Mouse (Mus musculus): ENCODE results near the gene Vhl. TPM values are rescaled to one million over a fixed set of nuclear protein-coding genes. Genes with fewer than 3 reads are reported as not detected.

The Vhl gene
- polyA plus RNA-seq, 1 experiment from 2014 or later = 24.8 TPM

DNA sequence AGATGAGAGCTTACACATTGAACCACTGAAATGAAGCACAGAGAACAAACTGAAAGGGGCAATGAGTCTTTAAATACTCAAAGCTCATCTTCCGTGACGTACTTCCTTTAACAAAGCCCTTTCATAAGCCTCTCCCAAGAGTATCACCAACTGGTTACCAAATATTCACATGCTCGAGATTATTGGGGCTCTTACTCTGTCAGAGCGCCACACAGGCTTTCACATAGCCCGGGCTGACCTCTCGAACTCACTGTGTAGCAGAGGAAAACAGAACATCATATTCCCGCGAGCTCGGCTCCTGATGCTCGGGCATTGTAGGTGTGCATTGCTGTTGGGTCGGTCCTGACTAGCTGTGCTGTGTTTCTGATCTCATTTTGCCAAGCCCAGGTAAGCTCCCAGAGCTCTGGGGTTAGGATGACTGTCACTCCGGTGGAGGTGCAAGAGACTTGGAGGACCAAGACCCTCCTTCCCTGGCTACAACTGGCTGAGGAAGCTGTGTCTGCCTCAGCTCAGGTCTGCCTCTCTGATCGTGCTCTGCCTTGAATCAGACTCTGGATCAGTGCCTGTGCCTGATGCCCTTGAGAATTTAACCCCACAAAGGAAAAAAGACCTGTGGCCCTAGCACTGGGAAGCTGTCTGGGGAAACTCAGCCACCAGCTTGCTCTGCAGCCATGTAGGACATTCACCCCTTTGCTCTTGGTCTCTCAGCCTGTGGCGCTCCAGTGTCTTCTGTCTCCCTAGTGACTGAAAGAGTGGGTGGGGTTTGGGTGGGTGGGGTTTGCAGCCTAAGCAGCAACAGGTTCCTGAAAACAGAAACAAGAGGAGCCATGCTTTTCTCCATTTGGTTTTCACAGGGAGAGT lies 37.0 kb downstream of the Vhl start:
- peaks cover 3% of the 10 kb centered on the region; the same call in 1 of the 2 replicates for H3K9me3 ChIP-seq (ENCODE audit: control insufficient read depth, low read length)
- ATAC-seq (replicated peaks; ENCODE audit: low FRiP score) (0 out of 2 replicates have a peak, but pooled peaks have one; percentile 48), DNase-seq (ENCODE audit: low spot score) (no peak)
- H3K27ac ChIP-seq (ENCODE audit: low read depth, low read length) = 0 out of 2 replicates have a peak overlapping the region, but pooled peaks have one; percentile 32
- no peak overlapping the region for H3K4me2 ChIP-seq
- 64% methylated on average over 14 of the region's 14 CpGs for WGBS
- no peaks in the 10 kb centered on the region for H3K27me3 ChIP-seq (replicated peaks; ENCODE audit: control insufficient read depth, insufficient read depth, low read length)
- H3K9ac ChIP-seq (ENCODE audit: low read depth, low read length) = no peak overlapping the region
- H3K4me3 ChIP-seq (ENCODE audit: low read depth, low read length) = no peak overlapping the region
- no peaks in the 10 kb centered on the region for H3K36me3 ChIP-seq (ENCODE audit: control insufficient read depth, insufficient read depth, low read length)
- peaks cover 12% of the 10 kb centered on the region for H3K4me1 ChIP-seq (replicated peaks; ENCODE audit: control insufficient read depth, insufficient read depth, low read length)

GRCm38 (mm10) chr6:113661353-113662241 lies 37.8 kb downstream of the Vhl start:
- Histone ChIP-seq H3K9ac (ENCODE audit: low read depth, low read length) (no peak overlapping the region), H3K27ac (ENCODE audit: low read depth, low read length) (no peak overlapping the region), H3K27me3 (replicated peaks; ENCODE audit: control insufficient read depth, insufficient read depth, low read length) (no peaks in the 10 kb centered on the region), H3K9me3 (ENCODE audit: control insufficient read depth, low read length) (peaks cover 3% of the 10 kb centered on the region; the same call in 1 of the 2 replicates), H3K36me3 (ENCODE audit: control insufficient read depth, insufficient read depth, low read length) (no peaks in the 10 kb centered on the region), H3K4me1 (replicated peaks; ENCODE audit: control insufficient read depth, insufficient read depth, low read length) (peaks cover 12% of the 10 kb centered on the region), H3K4me3 (ENCODE audit: low read depth, low read length) (no peak overlapping the region), H3K4me2 (no peak overlapping the region)
- ATAC-seq (replicated peaks; ENCODE audit: low FRiP score) = no peak
- 55% methylated on average over 12 of the region's 12 CpGs for WGBS
- no peak for DNase-seq (ENCODE audit: low spot score)

DNA sequence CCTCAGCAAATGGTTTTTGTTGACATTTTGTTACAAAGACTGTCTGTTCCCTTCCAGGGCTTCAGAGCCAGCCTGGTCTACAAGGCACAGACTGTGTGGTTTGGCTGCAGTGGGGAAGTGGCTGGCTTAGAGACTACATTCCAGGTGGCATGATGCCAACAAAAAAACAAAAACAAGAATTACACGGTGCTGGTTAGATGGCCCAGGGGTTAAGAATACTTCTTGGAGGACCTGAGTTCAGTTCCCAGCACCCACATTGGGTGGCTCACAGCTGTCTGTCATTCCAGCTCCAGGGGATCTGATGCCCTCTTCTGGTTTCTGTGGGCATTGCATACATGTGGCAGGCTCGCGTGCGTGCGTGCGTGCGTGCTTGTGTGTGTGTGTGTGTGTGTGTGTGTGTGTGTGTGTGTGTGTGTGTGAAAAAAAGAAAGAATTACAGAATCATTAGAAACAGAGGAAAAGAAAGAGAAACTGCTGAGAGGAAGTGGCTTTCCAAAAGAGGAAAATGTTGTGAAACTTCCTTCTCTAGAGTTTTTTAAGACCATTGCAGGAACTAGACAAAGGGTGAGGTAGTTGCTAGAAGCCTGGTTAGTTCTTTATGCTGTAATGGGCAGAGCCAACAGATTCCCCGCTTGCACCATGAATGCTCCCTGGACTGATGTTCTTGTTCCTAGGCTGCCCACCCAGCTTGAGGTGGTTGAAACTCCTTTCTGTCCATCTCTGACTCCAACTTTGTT lies 39.4 kb downstream of the Vhl start:
- H3K36me3 ChIP-seq (ENCODE audit: control insufficient read depth, insufficient read depth, low read length) = no peaks in the 10 kb centered on the region
- DNase-seq (ENCODE audit: low spot score) = no peak
- H3K9ac ChIP-seq (ENCODE audit: low read depth, low read length) = no peak overlapping the region
- 92% methylated on average over 8 of the region's 8 CpGs for WGBS
- no peak overlapping the region for H3K27ac ChIP-seq (ENCODE audit: low read depth, low read length)
- no peaks in the 10 kb centered on the region for H3K27me3 ChIP-seq (replicated peaks; ENCODE audit: control insufficient read depth, insufficient read depth, low read length)
- no peak overlapping the region for H3K4me2 ChIP-seq
- ATAC-seq (replicated peaks; ENCODE audit: low FRiP score) = no peak
- H3K4me1 ChIP-seq (replicated peaks; ENCODE audit: control insufficient read depth, insufficient read depth, low read length) = peaks cover 12% of the 10 kb centered on the region
- no peak overlapping the region for H3K4me3 ChIP-seq (ENCODE audit: low read depth, low read length)
- peaks cover 3% of the 10 kb centered on the region; the same call in 1 of the 2 replicates for H3K9me3 ChIP-seq (ENCODE audit: control insufficient read depth, low read length)

DNA sequence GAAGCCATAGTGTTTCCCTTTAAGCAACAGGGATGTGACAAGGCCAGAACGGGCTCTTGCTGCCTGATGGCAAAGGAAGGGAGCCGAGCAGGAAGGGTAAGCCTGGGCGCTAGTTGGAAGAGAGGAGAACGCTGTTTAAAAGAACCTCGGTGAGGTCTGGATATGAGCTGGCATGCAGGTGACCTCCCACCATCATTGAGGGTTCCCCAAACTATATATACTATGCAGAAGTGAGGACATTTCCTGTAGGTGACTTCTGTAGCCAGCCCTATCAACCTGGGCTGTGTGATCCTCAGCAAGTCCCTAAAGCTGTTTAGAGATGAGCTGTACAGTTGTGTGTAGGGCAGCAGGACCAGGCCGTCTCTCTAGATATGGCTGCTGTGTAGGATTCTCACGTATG lies 40.5 kb downstream of the Vhl start:
- no peak for DNase-seq (ENCODE audit: low spot score)
- H3K27me3 ChIP-seq (replicated peaks; ENCODE audit: control insufficient read depth, insufficient read depth, low read length) = no peaks in the 10 kb centered on the region
- peaks cover 20% of the 10 kb centered on the region for H3K4me1 ChIP-seq (replicated peaks; ENCODE audit: control insufficient read depth, insufficient read depth, low read length)
- no peak overlapping the region for H3K27ac ChIP-seq (ENCODE audit: low read depth, low read length)
- no peaks in the 10 kb centered on the region for H3K36me3 ChIP-seq (ENCODE audit: control insufficient read depth, insufficient read depth, low read length)
- no peak overlapping the region for H3K4me2 ChIP-seq
- peaks cover 3% of the 10 kb centered on the region; the same call in 1 of the 2 replicates for H3K9me3 ChIP-seq (ENCODE audit: control insufficient read depth, low read length)
- no peak overlapping the region for H3K9ac ChIP-seq (ENCODE audit: low read depth, low read length)
- 76% methylated on average over 7 of the region's 7 CpGs for WGBS
- no peak overlapping the region for H3K4me3 ChIP-seq (ENCODE audit: low read depth, low read length)
- ATAC-seq (replicated peaks; ENCODE audit: low FRiP score) = no peak

DNA sequence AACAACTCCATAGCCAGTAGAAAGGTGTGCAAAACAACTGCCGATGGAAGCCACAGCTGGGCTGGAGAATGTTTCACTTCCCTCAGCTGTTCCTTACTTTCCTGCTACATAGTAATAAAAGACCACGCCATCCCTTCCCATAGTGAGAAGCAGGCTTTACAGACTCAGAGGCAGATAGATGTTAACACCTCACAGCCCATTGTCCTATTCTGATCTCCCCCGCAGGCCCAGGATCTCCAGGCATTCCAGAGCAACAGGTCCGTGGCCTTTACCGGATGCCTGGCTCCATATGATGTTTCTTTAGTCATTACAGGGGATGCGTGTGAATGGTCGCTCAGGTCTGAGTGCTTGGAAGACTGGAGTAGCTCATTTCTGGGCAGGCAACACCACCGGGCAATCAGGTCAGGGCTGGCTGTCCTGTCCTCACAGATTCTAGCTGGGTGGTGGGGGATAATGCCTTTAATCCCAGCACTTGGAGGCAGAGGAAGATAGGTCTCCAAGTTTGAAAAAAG lies 43.9 kb downstream of the Vhl start:
- no peak overlapping the region for H3K9ac ChIP-seq (ENCODE audit: low read depth, low read length)
- H3K27ac ChIP-seq (ENCODE audit: low read depth, low read length) = no peak overlapping the region
- no peak overlapping the region for H3K4me3 ChIP-seq (ENCODE audit: low read depth, low read length)
- WGBS = 67% methylated on average over 8 of the region's 8 CpGs
- DNase-seq (ENCODE audit: low spot score) (no peak), ATAC-seq (replicated peaks; ENCODE audit: low FRiP score) (no peak)
- no peaks in the 10 kb centered on the region for H3K36me3 ChIP-seq (ENCODE audit: control insufficient read depth, insufficient read depth, low read length)
- peaks cover 14% of the 10 kb centered on the region; the same call in 1 of the 2 replicates for H3K4me1 ChIP-seq (replicated peaks; ENCODE audit: control insufficient read depth, insufficient read depth, low read length)
- H3K4me2 ChIP-seq = no peak overlapping the region
- H3K9me3 ChIP-seq (ENCODE audit: control insufficient read depth, low read length) = peaks cover 3% of the 10 kb centered on the region; the same call in 1 of the 2 replicates
- no peaks in the 10 kb centered on the region for H3K27me3 ChIP-seq (replicated peaks; ENCODE audit: control insufficient read depth, insufficient read depth, low read length)

DNA sequence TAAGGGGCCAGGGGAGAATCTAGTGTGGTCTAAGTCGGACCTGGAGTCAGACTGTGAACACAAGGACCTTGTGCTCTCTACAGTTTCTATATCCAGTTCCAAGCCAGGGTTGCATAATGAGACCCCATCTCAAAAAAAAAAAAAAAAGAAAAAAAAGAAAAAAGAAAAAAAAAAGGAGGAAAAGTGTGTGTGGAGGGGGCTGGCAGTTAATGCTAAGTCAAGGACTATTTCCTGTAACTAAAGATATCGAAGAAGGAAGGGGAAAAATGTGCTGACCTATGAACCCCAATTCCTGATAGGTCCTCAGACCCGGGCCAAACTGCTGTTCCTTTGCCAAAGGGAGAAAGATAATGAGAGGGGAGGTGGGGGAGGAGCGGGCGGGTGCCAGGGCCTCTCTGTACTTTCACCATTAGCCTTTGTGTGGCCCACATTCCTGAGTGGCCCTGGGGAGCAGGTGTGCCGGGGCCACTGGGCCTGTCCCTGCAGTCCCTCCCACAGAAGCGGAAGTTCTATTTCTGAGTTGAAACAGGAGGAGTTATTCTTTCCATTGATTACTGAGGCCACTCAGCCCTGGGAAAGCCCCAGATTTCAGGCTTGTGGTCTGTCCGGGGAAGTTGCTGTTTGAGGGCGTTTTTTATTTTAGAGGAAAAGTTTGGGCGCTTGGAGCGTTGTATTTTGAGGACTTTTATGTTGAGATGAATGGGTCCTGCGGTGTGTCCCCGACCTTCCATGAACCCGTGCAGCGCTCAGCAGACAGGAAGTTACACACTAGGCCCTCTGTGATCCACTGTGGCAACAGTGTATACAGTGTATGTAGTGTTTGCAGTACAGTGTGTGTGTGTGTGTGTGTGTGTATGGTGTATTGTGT lies 44.8 kb downstream of the Vhl start:
- Histone ChIP-seq H3K9ac (ENCODE audit: low read depth, low read length) (no peak overlapping the region), H3K36me3 (ENCODE audit: control insufficient read depth, insufficient read depth, low read length) (no peaks in the 10 kb centered on the region), H3K4me2 (0 out of 2 replicates have a peak overlapping the region, but pooled peaks have one; percentile 16), H3K27me3 (replicated peaks; ENCODE audit: control insufficient read depth, insufficient read depth, low read length) (no peaks in the 10 kb centered on the region), H3K4me1 (replicated peaks; ENCODE audit: control insufficient read depth, insufficient read depth, low read length) (peaks cover 14% of the 10 kb centered on the region; the same call in 1 of the 2 replicates), H3K27ac (ENCODE audit: low read depth, low read length) (peak overlapping the region; percentile 79), H3K4me3 (ENCODE audit: low read depth, low read length) (no peak overlapping the region), H3K9me3 (ENCODE audit: control insufficient read depth, low read length) (no peaks in the 10 kb centered on the region)
- peak; percentile 63 for ATAC-seq (replicated peaks; ENCODE audit: low FRiP score)
- DNase-seq (ENCODE audit: low spot score) = peak; percentile 58
- WGBS = 31% methylated on average over 15 of the region's 15 CpGs

DNA sequence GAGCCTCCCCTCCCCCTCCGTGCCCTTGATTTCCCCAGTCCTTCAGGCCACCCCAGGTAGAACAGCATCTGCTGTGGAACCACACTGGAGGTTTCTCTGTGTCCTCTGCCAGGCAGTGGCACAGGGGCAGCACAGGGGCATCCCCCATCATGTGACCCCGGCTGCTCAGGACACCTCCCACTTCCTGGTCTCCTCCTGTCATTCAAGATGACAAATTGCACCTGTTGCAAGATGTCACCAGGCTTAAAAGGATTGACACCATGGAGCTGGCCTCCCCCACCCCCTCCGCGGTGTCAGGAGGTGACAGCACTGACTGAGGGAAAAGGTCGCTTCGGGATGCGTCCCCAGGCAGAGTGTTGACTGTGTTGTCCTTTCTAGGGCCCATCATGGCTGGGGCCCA lies 46.1 kb downstream of the Vhl start:
- Histone ChIP-seq H3K9ac (ENCODE audit: low read depth, low read length) (no peak overlapping the region), H3K36me3 (ENCODE audit: control insufficient read depth, insufficient read depth, low read length) (no peaks in the 10 kb centered on the region), H3K4me3 (ENCODE audit: low read depth, low read length) (no peak overlapping the region), H3K4me1 (replicated peaks; ENCODE audit: control insufficient read depth, insufficient read depth, low read length) (peaks cover 14% of the 10 kb centered on the region; the same call in 1 of the 2 replicates), H3K9me3 (ENCODE audit: control insufficient read depth, low read length) (no peaks in the 10 kb centered on the region), H3K27ac (ENCODE audit: low read depth, low read length) (no peak overlapping the region), H3K4me2 (no peak overlapping the region; the same call in 1 of the 2 replicates), H3K27me3 (replicated peaks; ENCODE audit: control insufficient read depth, insufficient read depth, low read length) (no peaks in the 10 kb centered on the region)
- WGBS = 74% methylated on average over 7 of the region's 7 CpGs
- ATAC-seq (replicated peaks; ENCODE audit: low FRiP score) = no peak
- DNase-seq (ENCODE audit: low spot score) = no peak

All from liver, embryonic 11.5 days (tissue).